Mouse (Mus musculus): Measurements from ENCODE around the gene Phactr1.

DNA sequence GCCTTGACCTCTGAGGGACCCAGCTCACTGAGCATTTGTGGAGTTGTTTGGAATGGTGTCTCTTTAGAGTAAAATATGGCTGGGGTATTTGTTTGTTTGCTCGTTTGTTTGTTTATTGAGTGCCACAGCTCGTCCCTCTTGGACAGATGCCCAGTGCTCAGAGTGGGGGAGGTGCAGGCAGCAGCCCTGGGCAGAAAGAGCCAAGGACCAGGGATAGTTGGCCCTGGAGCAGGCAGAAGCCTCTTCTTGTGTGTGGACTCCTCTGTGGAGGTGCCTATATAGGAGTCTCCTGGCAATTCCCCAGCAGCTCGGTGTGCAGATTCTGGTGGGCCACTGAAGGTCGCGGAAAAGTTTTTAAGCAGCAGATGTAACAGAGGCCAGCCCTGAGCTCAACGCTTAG, 236.8 kb downstream of the Phactr1 start:
- no peak for TF ChIP-seq GATA1 (IDR thresholded peaks at IDR 0.05; ENCODE audit: low read length)
- no peak for TF ChIP-seq TAL1 (IDR thresholded peaks at IDR 0.05; ENCODE audit: low read length)

Measured in erythroblast, embryonic 14.5 days (primary cell).